Mouse (Mus musculus) liver, embryonic 11.5 days (tissue): ENCODE results near the gene Map2k1. TPM values are rescaled to one million over a fixed set of nuclear protein-coding genes. Genes with fewer than 3 reads are reported as not detected.

Experiments used
- ATAC-seq: fragments of 200-750 bp; cut with Nextera tagmentation; replicated peaks from 2 replicates; pipeline ENCODE4 v1.8.0; 2017; ENCODE audit warnings: moderate number of reproducible peaks, mild to moderate bottlenecking, moderate TSS enrichment, moderate library complexity; ENCODE audit not compliant: low FRiP score
- DNase-seq: peaks from one replicate; pipeline ENCODE4 v3.0.0-alpha.2; 2017; ENCODE audit warnings: low spot score
- H3K27ac ChIP-seq: fragments of 300-500 bp; sonication (generic); 2 replicates; pipeline ENCODE4 v1.5.1; 2014; ENCODE audit warnings: mild to moderate bottlenecking, low read depth, low read length, control low read depth
- H3K27me3 ChIP-seq: fragments of 300-500 bp; sonication (generic); replicated peaks from 2 replicates; pipeline ENCODE4 v1.6.1; 2014; ENCODE audit warnings: low read length, mixed read lengths; ENCODE audit not compliant: control insufficient read depth, insufficient read depth
- H3K36me3 ChIP-seq: fragments of 300-500 bp; sonication (generic); 2 replicates; pipeline ENCODE4 v1.6.1; 2014; ENCODE audit warnings: mild to moderate bottlenecking, low read length, moderate library complexity, mixed read lengths; ENCODE audit not compliant: control insufficient read depth, insufficient read depth
- H3K4me1 ChIP-seq: fragments of 300-500 bp; sonication (generic); replicated peaks from 2 replicates; pipeline ENCODE4 v1.6.1; 2014; ENCODE audit warnings: low read length, mixed read lengths; ENCODE audit not compliant: control insufficient read depth, insufficient read depth
- H3K4me2 ChIP-seq: fragments of 300-500 bp; sonication (generic); 2 replicates; pipeline ENCODE4 v1.6.1; 2014; ENCODE audit warnings: mild to moderate bottlenecking, control low read depth, moderate library complexity
- H3K4me3 ChIP-seq: fragments of 300-500 bp; sonication (generic); 2 replicates; pipeline ENCODE4 v1.5.1; 2014; ENCODE audit warnings: low read depth, low read length, control low read depth
- H3K9ac ChIP-seq: fragments of 300-500 bp; sonication (generic); 2 replicates; pipeline ENCODE4 v1.6.1; 2014; ENCODE audit warnings: low read depth, low read length, control low read depth
- H3K9me3 ChIP-seq: fragments of 300-500 bp; sonication (generic); 2 replicates; pipeline ENCODE4 v1.6.1; 2016; ENCODE audit warnings: low read length, inconsistent platforms, mixed read lengths; ENCODE audit not compliant: control insufficient read depth
- WGBS: fragments of 180-500 bp; shearing (Covaris S2); extraction: QIAGEN DNeasy Blood & Tissue Kit; methylation state at CpG from one replicate; pipeline ENCODE4 v1.1.7; 2014; 5-methylcytosine and 5-hydroxymethylcytosine counted together
- polyA plus RNA-seq: library from polyadenylated mRNA; unstranded; fragments of >200 nt; fragmentation: Nextera tagmentation; extraction: Ambion mirVana; gene quantifications from 2 replicates; pipeline ENCODE4 v1.2.1, GENCODE M21; 2014

Map2k1 gene
- polyA plus RNA-seq, 1 experiment from 2014 or later = 68.1 TPM

DNA sequence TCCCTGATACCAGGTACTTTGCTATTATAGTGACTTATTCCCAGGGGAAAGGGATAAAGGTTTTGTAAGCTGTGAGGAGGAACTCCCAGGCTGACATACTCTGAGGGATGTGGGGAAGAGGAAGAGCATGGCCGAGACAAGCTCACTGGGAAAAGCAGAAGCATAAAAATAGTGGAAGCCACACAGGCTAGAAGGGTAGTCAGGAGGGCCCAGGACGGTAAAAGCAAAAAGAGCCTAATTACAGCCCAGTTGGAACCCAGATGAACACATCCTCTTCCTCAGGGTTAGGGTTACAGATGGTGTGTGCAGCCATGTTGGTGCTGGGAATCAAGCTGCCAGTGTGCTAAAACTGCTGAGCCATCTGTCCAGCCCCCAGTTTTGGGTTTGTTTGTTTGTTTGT, 31.3 kb downstream of the Map2k1 start:
- DNase-seq = no peak
- WGBS = 57% methylated on average over 2 of the region's 2 CpGs
- H3K4me2 ChIP-seq = no peak overlapping the region
- H3K27me3 ChIP-seq = no peaks in the 10 kb centered on the region
- H3K9me3 ChIP-seq = no peaks in the 10 kb centered on the region
- no peaks in the 10 kb centered on the region; the same call in 1 of the 2 replicates for H3K4me1 ChIP-seq
- H3K4me3 ChIP-seq = no peak overlapping the region
- H3K27ac ChIP-seq = no peak overlapping the region
- H3K9ac ChIP-seq = no peak overlapping the region
- H3K36me3 ChIP-seq = no peaks in the 10 kb centered on the region
- ATAC-seq = no peak

DNA sequence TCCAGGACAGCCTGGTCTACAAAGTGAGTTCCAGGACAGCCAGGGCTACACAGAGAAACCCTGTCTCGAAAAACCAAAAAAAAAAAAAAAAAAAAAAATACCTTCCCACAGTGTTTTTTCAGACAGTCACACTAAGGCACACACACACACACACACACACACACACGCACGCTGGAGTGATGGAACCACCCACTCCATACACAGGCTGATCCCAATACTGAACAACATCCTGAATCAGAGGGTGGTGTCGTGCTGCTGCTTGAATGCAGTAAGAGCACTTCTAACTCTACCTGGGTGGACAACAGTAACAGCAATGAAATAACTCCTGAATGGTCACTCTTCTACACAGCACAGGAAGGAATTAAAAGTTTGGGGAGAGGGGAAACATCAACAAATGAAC, 32.0 kb downstream of the Map2k1 start:
- H3K9ac ChIP-seq = no peak overlapping the region
- no peak overlapping the region for H3K27ac ChIP-seq
- DNase-seq = no peak
- WGBS = 82% methylated on average over 4 of the region's 4 CpGs
- H3K4me1 ChIP-seq = no peaks in the 10 kb centered on the region; the same call in 1 of the 2 replicates
- no peaks in the 10 kb centered on the region for H3K27me3 ChIP-seq
- no peak overlapping the region for H3K4me2 ChIP-seq
- H3K9me3 ChIP-seq = no peaks in the 10 kb centered on the region
- ATAC-seq = no peak
- no peaks in the 10 kb centered on the region for H3K36me3 ChIP-seq
- no peak overlapping the region for H3K4me3 ChIP-seq

DNA sequence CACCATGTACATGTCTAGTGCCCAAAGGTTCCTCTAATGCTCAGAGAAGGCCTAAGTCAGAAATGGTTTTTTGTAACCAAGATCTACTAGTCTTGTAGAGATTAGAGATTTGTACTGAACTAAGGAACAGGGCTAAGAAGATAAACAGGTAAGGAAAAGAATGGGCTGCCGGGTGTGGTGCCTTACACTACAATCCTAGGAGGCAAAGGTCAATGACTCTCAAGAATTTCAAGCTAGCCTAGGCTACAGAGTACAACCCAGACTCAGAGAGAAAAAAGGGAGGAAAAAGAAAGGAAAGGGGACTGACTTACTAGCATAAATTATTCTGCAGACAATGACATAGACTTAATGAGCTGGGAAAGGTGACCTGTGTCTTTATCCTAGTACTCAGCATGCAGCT, 32.8 kb downstream of the Map2k1 start:
- ATAC-seq (no peak), DNase-seq (no peak)
- Histone ChIP-seq H3K9me3 (no peaks in the 10 kb centered on the region), H3K27me3 (no peaks in the 10 kb centered on the region), H3K27ac (no peak overlapping the region), H3K36me3 (no peaks in the 10 kb centered on the region), H3K4me2 (no peak overlapping the region), H3K4me3 (no peak overlapping the region), H3K9ac (no peak overlapping the region), H3K4me1 (no peaks in the 10 kb centered on the region; the same call in 1 of the 2 replicates)
- 65% methylated on average over 1 of the region's 1 CpGs for WGBS

DNA sequence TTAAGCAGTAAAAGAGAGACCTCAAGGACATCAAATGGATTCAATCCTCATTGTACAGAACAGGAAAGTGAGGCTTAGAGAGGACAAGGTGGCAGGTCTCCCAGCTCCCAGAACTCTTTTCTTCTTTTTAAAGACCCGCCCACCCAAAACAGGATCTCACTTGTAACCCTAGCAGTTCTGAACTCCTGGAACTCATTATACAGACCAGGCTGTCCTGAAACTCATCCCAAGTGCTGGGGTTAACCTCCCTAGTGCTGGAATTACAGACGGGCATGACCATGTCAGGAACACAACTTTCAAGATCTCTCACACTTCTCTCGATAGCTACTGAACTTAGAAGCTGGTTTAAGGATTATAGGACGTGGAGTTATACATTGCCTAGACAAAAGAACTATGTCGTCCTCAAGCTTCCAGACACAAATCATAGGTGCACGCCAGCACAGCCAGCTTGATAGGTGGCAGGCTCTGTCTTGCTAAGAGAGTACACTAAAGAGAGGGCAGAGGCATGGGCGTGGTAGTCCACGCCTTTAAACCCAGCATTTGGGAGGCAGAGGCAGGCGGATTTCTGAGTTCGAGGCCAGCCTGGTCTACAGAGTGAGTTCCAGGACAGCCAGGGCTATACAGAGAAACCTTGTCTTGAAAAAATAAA, 33.5 kb downstream of the Map2k1 start:
- H3K36me3 ChIP-seq = no peaks in the 10 kb centered on the region
- H3K4me1 ChIP-seq = no peaks in the 10 kb centered on the region; the same call in 1 of the 2 replicates
- DNase-seq (no peak), ATAC-seq (no peak)
- H3K9ac ChIP-seq = no peak overlapping the region
- 86% methylated on average over 10 of the region's 10 CpGs for WGBS
- H3K4me3 ChIP-seq = no peak overlapping the region
- no peak overlapping the region for H3K27ac ChIP-seq
- no peak overlapping the region for H3K4me2 ChIP-seq
- H3K27me3 ChIP-seq = no peaks in the 10 kb centered on the region
- H3K9me3 ChIP-seq = no peaks in the 10 kb centered on the region

DNA sequence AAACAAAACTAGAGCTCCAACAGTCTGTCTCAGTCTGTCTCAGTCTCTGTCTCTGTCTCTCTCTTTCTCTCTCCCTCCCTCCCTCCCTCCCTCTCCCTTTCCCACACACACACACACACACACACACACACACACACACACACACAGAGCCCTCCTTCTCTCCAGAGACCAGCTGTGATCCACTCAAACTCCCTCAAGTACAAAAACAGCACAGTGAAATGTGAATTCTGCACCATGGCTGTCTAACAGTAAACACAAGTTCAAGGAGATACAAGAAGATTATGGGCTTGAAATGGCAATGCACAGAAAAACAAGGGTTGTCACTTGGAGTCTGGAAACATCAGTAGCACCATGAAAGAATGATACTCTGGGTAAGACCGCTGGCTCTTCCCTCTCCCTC, 34.1 kb downstream of the Map2k1 start:
- no peaks in the 10 kb centered on the region; the same call in 1 of the 2 replicates for H3K36me3 ChIP-seq
- no peak overlapping the region for H3K4me2 ChIP-seq
- no peak for ATAC-seq
- H3K27ac ChIP-seq = no peak overlapping the region
- no peak overlapping the region for H3K9ac ChIP-seq
- H3K27me3 ChIP-seq = no peaks in the 10 kb centered on the region
- WGBS = 81% methylated on average over 1 of the region's 1 CpGs
- DNase-seq = no peak
- no peak overlapping the region for H3K4me3 ChIP-seq
- no peaks in the 10 kb centered on the region; the same call in 1 of the 2 replicates for H3K4me1 ChIP-seq
- no peaks in the 10 kb centered on the region for H3K9me3 ChIP-seq

DNA sequence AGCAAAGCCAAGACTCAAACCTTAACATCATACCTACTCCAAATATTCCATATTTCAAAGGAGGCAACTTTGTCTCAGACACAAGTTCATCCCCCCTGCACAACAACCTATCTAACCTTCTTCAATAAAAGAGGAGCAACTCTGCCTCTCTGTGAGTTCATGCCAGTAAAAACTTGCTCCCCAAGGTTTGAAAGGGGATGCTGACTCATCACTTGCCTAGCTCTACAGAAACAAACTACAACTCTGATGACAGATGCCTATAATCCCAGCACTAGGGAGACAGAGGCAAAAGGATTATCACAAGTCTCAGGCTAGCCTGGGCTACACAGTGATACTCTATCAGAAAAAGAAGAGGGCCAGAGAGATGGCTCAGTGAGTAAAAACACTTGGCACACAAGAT, 35.5 kb downstream of the Map2k1 start:
- no peaks in the 10 kb centered on the region for H3K9me3 ChIP-seq
- no peak overlapping the region for H3K4me2 ChIP-seq
- ATAC-seq = no peak

DNA sequence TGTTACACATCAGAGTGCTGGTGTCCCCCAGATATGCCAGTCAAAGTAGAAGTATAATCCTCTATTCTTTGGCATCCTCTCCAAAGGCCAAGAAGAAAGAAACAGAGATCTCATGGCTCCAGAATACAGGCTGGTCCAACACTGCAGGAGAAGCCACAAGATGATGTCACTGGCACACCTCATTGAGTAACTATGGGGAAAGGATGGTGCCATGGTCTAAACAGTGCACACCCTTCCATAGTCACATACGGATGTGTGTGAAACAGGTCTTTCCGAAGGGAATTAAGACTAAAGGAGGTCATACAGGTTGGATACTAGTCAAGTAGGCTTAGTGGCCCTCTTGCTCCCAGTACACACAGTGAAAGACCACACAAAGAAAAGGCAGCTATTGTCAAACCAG, 36.8 kb downstream of the Map2k1 start:
- Histone ChIP-seq H3K4me1 (no peaks in the 10 kb centered on the region; the same call in 1 of the 2 replicates), H3K36me3 (peaks cover 6% of the 10 kb centered on the region), H3K27me3 (no peaks in the 10 kb centered on the region), H3K27ac (no peak overlapping the region), H3K4me2 (no peak overlapping the region), H3K9ac (no peak overlapping the region), H3K9me3 (no peaks in the 10 kb centered on the region), H3K4me3 (no peak overlapping the region)
- WGBS = 91% methylated on average over 2 of the region's 2 CpGs
- ATAC-seq = no peak
- DNase-seq = no peak

More for the DNA sequence above, 35.5 kb downstream of the Map2k1 start:
- Histone ChIP-seq H3K4me1 (no peaks in the 10 kb centered on the region; the same call in 1 of the 2 replicates), H3K36me3 (no peaks in the 10 kb centered on the region; the same call in 1 of the 2 replicates), H3K27me3 (no peaks in the 10 kb centered on the region), H3K27ac (no peak overlapping the region), H3K9ac (no peak overlapping the region), H3K4me3 (no peak overlapping the region)
- DNase-seq = no peak

DNA sequence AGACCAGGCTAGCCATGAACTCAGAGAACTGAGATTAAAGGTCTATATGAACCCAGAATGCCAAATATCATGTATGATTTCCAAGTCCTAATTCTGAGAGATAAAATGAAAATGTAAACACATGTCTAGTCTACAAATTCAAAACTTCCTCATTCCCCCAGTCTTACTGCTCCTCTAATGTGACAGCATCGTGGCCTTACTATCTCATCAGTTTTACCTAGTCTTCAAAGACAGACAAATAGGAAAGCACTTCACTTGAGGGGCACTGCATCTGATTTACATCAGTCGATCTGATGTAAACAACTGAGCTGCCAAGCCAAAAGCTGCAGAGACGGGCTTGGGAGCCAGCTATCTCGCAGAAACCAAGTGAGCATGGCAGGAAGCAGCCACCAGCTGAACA, 37.3 kb downstream of the Map2k1 start:
- H3K4me2 ChIP-seq = no peak overlapping the region
- ATAC-seq (no peak), DNase-seq (no peak)
- peaks cover 6% of the 10 kb centered on the region for H3K36me3 ChIP-seq
- no peaks in the 10 kb centered on the region for H3K9me3 ChIP-seq
- WGBS = 51% methylated on average over 4 of the region's 4 CpGs
- H3K9ac ChIP-seq = no peak overlapping the region
- no peak overlapping the region for H3K4me3 ChIP-seq
- no peaks in the 10 kb centered on the region for H3K27me3 ChIP-seq
- H3K27ac ChIP-seq = no peak overlapping the region
- H3K4me1 ChIP-seq = no peaks in the 10 kb centered on the region; the same call in 1 of the 2 replicates

DNA sequence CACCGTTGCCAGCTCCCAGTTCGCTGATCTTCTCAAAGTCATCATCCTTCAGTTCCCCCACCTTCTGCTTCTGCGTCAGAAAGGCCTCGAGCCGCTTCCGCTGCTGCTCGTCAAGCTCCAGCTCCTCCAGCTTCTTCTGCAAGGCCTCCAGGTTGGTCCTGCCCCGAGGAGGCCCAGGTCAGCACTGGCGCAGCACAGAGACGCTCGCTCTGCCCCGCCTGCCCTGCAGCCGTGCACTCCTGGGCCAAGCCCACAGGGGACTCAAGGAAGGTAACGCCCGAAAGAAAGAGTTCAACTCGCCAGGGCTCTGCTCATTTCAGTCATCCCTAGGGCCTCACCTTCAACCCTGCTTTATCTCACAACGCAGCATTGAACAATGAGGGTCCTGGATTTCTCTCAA, 39.0 kb downstream of the Map2k1 start:
- peaks cover 8% of the 10 kb centered on the region for H3K36me3 ChIP-seq
- H3K4me2 ChIP-seq = no peak overlapping the region
- WGBS = 83% methylated on average over 17 of the region's 17 CpGs
- DNase-seq (no peak), ATAC-seq (no peak)
- H3K9me3 ChIP-seq = no peaks in the 10 kb centered on the region
- no peak overlapping the region for H3K27ac ChIP-seq
- H3K9ac ChIP-seq = no peak overlapping the region
- no peak overlapping the region for H3K4me3 ChIP-seq
- no peaks in the 10 kb centered on the region for H3K4me1 ChIP-seq
- no peaks in the 10 kb centered on the region for H3K27me3 ChIP-seq
